Mouse (Mus musculus) testis, adult 2 months (tissue): ENCODE data around the gene Ccdc80. TPM values are rescaled to one million over a fixed set of nuclear protein-coding genes. Genes with fewer than 3 reads are reported as not detected.
A peak's percentile ranks its signal among the peaks of the same experiment; 100 is the strongest.

Experiments
- H3K27ac ChIP-seq: fragments of 200-500 bp; 2 replicates; pipeline ENCODE4 v1.5.1; 2012; ENCODE audit warnings: low read depth, low read length; ENCODE audit not compliant: control insufficient read depth, insufficient read depth
- H3K27me3 ChIP-seq: fragments of 200-500 bp; 2 replicates; pipeline ENCODE4 v1.6.1; 2012; ENCODE audit warnings: mild to moderate bottlenecking, low read length, moderate library complexity; ENCODE audit not compliant: control insufficient read depth, insufficient read depth
- H3K36me3 ChIP-seq: fragments of 200-500 bp; 2 replicates; pipeline ENCODE4 v1.6.1; 2012; ENCODE audit warnings: mild to moderate bottlenecking, low read length; ENCODE audit not compliant: control insufficient read depth, insufficient read depth
- H3K4me1 ChIP-seq: fragments of 200-500 bp; 2 replicates; pipeline ENCODE4 v1.6.1; 2012; ENCODE audit warnings: low read length; ENCODE audit not compliant: control insufficient read depth, insufficient read depth
- H3K4me3 ChIP-seq: fragments of 200-500 bp; 2 replicates; pipeline ENCODE4 v1.5.1; 2012; ENCODE audit warnings: low read depth, mild to moderate bottlenecking, low read length, moderate library complexity, mixed read lengths; ENCODE audit not compliant: control insufficient read depth
- CTCF ChIP-seq: fragments of 200-500 bp; IDR thresholded peaks from 2 replicates; pipeline ENCODE4 v1.5.1; 2012; ENCODE audit warnings: low read depth, mild to moderate bottlenecking, inconsistent platforms, low read length, moderate library complexity; ENCODE audit not compliant: control insufficient read depth, insufficient read depth, insufficient replicate concordance
- POLR2A ChIP-seq: fragments of 200-500 bp; IDR thresholded peaks from 2 replicates; pipeline ENCODE4 v1.6.1; 2012; ENCODE audit warnings: low read depth, mild to moderate bottlenecking, inconsistent platforms, low read length, moderate library complexity; ENCODE audit not compliant: control insufficient read depth
- polyA plus RNA-seq: library from polyadenylated mRNA; depleted of rRNA; stranded (reverse); fragments of >200 nt; gene quantifications from 2 replicates; pipeline ENCODE4 v1.2.3, GENCODE M21; 2012; rRNA removed

Ccdc80 gene
- polyA plus RNA-seq, 1 experiment, result 0.77 TPM

DNA sequence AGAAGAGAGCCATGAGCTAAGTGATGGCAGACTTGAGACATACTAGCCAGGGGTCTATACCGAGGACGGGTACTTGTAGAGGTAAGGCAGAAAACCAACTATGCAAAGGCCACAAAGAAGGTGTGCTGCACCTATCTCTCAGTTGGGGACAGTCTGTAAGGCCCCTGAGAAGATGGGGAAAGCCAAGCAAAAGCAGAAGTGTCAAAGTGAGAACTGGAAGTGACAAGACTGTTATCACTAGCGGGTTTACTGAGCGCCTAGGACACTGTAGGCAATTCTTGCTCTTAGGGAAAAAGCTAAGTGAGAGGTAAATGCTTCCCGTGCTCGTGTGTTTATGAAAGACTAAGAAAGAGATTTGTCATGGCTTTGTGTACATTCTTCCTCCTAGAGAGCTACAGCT lies 51.9 kb downstream of the Ccdc80 start:
- Histone ChIP-seq H3K27me3 (no peaks in the 10 kb centered on the region), H3K4me1 (peaks cover 3% of the 10 kb centered on the region), H3K4me3 (no peak overlapping the region), H3K27ac (no peak overlapping the region), H3K36me3 (peaks cover 3% of the 10 kb centered on the region)
- TF ChIP-seq CTCF (no peak), POLR2A (no peak)

DNA sequence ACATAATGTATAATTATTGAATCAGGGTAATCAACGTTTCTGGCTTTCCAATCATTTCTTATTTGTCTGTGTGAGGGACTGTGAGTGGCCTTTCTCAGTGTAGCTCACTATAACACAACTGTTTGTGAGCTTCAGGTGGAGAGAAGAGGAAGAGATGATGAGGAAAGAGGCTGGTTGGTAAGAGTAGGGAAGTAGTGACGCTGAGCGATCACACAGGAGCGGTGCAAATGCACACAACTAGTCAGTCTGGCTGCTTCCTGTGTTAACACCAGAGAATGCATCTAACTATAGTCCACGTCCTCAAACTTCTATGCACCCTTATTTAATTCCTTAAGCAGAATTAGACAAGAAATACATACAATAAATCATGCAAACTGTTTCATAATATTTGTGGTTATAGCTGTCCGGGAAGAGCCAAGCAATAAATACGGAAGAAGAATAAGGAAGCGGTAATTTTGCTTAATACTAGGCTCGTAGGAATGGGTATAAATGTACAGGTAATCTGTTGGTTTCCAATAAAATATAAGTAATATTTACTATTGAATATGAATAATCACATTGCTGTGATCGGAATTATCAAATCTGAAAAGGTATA lies 55.4 kb downstream of the Ccdc80 start:
- Histone ChIP-seq H3K4me1 (no peaks in the 10 kb centered on the region), H3K4me3 (no peak overlapping the region), H3K36me3 (peaks cover 3% of the 10 kb centered on the region; the same call in 1 of the 2 replicates), H3K27ac (no peak overlapping the region), H3K27me3 (no peaks in the 10 kb centered on the region)
- TF ChIP-seq CTCF, result no peak
- TF ChIP-seq POLR2A, result no peak

DNA sequence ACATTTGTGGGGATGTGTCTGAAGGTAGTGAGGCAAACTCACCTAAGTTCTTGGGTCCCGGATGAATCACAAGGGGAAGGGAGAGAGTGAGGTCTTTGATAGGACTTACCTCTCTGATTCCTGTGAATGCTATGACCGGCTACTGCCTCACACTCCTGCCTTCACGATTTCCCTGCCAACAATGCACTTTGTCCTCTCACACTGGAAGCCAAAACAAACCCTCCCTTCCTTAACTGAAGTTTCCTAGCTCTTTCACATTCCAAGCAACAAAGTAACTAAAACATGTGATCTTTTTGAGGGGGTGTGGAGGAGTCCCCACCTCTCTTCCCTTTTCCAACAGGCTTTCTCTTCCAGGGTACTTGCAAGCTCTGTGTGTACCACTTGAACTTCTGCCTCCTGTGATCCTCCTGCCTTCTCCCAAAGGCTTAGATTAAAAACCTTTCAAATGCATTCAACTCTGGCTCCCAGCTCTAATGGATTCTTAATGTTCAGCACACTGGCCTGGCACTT lies 61.6 kb downstream of the Ccdc80 start:
- Histone ChIP-seq H3K4me3 (no peak overlapping the region), H3K27me3 (no peaks in the 10 kb centered on the region), H3K4me1 (peaks cover 3% of the 10 kb centered on the region; the same call in 1 of the 2 replicates), H3K36me3 (no peaks in the 10 kb centered on the region; the same call in 1 of the 2 replicates), H3K27ac (no peak overlapping the region)
- TF ChIP-seq POLR2A (no peak), CTCF (no peak)

DNA sequence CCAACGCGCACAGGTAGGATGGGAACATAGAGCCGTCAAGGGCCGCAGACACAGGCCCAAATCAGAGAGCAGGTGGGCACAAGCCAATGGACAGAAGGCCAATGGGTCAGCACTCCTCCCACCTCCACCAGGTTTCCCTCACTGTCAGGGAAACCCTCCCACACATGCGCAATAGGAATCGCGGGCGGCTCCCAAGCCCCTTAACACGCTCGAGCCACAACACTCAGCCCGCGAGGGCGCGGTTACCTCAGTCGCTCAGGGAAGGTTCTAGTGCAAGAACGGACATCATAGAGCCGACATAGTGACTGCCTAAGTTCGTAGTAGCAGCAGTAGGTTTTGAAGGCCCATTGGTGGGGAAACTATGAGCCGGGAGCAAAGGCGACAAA lies 64.9 kb downstream of the Ccdc80 start:
- no peaks in the 10 kb centered on the region; the same call in 1 of the 2 replicates for H3K36me3 ChIP-seq
- H3K4me1 ChIP-seq, result peaks cover 3% of the 10 kb centered on the region; the same call in 1 of the 2 replicates
- no peaks in the 10 kb centered on the region for H3K27me3 ChIP-seq
- peak overlapping the region; percentile 92 for H3K27ac ChIP-seq
- peak overlapping the region; percentile 90 for H3K4me3 ChIP-seq
- TF ChIP-seq CTCF (no peak; the same call in 1 of the 2 replicates), POLR2A (peak; percentile 45; the same call in 1 of the 2 replicates)

DNA sequence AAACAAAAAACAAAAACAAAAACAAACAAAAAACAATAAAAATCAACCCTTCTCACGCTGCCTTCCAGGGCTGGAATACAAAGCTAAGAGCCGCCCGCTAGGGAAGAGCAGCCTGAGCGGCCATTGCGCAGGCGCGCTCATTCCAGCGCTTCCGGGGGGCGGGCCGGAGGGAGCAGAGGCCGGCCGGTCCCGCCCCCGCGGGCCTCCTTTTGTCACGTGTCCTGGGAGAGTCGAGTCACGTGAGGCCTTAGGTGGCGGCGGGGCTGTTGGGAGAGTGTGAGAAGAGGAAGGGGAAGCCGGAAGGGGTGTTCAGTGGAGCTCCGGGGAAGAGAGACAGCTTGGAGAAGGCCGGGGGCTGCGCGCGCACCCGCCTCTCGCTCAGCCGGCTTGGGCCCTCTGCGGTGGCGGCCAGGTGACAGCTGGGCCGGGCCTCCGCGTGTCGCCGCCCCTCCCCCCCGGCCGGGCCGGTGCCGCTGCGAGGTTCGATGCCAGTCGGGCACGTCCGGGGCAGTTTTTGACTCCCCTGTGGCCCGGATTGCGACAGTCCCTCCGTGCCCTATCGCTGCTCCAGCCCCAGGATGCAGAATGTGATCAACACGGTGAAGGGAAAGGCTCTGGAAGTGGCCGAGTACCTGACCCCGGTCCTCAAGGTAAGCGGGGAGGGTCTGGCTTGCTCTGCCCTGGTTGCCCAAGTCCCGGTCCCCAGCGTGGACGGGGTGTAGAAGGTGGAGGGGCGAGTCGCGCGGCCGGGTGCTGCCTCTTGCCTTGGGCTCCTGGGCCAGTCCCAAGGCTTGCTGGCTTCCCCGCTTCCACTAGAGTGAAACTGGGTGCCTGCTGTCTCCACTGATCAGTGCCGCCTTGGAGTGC lies 65.6 kb downstream of the Ccdc80 start, which contains the start of the genes Slc35a5 and Atg3:
Gene Slc35a5 (minus strand): TSS at position 185 of the 867 bp plus-strand sequence.
Gene Atg3 (plus strand): TSS at position 264 of the 867 bp plus-strand sequence.
- H3K36me3 ChIP-seq, result no peaks in the 10 kb centered on the region; the same call in 1 of the 2 replicates
- peak within 1 kb of the TSS; percentile 92 for H3K27ac ChIP-seq
- H3K27me3 ChIP-seq, result no peaks in the 10 kb centered on the region

DNA sequence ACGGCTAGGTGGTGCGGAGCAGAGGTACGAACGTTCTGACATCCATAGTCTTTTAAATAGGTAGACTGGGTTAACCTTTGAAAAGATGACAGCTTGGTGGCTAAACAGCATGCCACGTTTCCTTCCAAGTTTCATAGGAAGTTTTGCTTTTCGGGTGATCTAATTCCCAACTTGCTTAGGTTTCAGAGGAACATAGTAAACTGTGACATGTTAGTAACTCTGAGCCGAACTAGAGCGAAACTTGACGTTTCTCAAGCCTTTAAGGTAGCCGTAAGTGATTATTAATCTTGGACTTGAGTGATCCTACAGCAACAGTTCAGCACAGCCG lies 66.2 kb downstream of the Ccdc80 start:
- Histone ChIP-seq H3K27ac (peak overlapping the region; percentile 92), H3K27me3 (no peaks in the 10 kb centered on the region)

More for the DNA sequence above, 65.6 kb downstream of the Ccdc80 start, which contains the start of the genes Slc35a5 and Atg3:
- peak within 1 kb of the TSS; percentile 90 for H3K4me3 ChIP-seq
- TF ChIP-seq CTCF (no peak; the same call in 1 of the 2 replicates), POLR2A (peak; percentile 43)
- H3K4me1 ChIP-seq, result peaks cover 3% of the 10 kb centered on the region; the same call in 1 of the 2 replicates

More for the DNA sequence above, 66.2 kb downstream of the Ccdc80 start:
- TF ChIP-seq CTCF (no peak), POLR2A (no peak)
- H3K4me3 ChIP-seq, result peak overlapping the region; percentile 90
- peaks cover 3% of the 10 kb centered on the region; the same call in 1 of the 2 replicates for H3K4me1 ChIP-seq
- H3K36me3 ChIP-seq, result no peaks in the 10 kb centered on the region; the same call in 1 of the 2 replicates

Other genes starting within 250 kb of the Ccdc80 start
- 0.07 TPM in 1 of 2 replicates, not detected in the other for gene Cd200r2, start 226.3 kb upstream of the Ccdc80 start, polyA plus RNA-seq
- 0.18 and 0.74 TPM in 2 replicates for gene Cd200r3, start 149.7 kb upstream of the Ccdc80 start, polyA plus RNA-seq
- gene Slc35a5, start 65.3 kb downstream of the Ccdc80 start, polyA plus RNA-seq, result 47.7 and 65.0 TPM in 2 replicates
- 9.6 and 11.2 TPM in 2 replicates for gene Atg3, start 65.4 kb downstream of the Ccdc80 start, polyA plus RNA-seq
- 0.02 and 0.06 TPM in 2 replicates for gene Btla, start 130.9 kb downstream of the Ccdc80 start, polyA plus RNA-seq